Mouse (Mus musculus) intestine, postnatal 0 days (tissue): ENCODE measurements around the gene Gm17581. TPM values are rescaled to one million over a fixed set of nuclear protein-coding genes. Genes with fewer than 3 reads are reported as not detected.

Source experiments
- ATAC-seq: fragments of 200-750 bp; cut with Nextera tagmentation; 2 replicates; pipeline ENCODE4 v1.8.0; 2017; ENCODE audit warnings: mild to moderate bottlenecking, moderate TSS enrichment, moderate library complexity
- H3K27ac ChIP-seq: fragments of 300-500 bp; sonication (generic); 2 replicates; pipeline ENCODE4 v1.5.1; 2014; ENCODE audit warnings: mild to moderate bottlenecking, low read depth, low read length, moderate library complexity
- H3K27me3 ChIP-seq: fragments of 300-500 bp; sonication (generic); replicated peaks from 2 replicates; pipeline ENCODE4 v1.6.1; 2014; ENCODE audit warnings: low read length, mixed read lengths; ENCODE audit not compliant: control insufficient read depth, insufficient read depth
- H3K36me3 ChIP-seq: fragments of 300-500 bp; sonication (generic); 2 replicates; pipeline ENCODE4 v1.6.1; 2014; ENCODE audit warnings: mild to moderate bottlenecking, moderate library complexity; ENCODE audit not compliant: control insufficient read depth, insufficient read depth
- H3K4me1 ChIP-seq: fragments of 300-500 bp; sonication (generic); replicated peaks from 2 replicates; pipeline ENCODE4 v1.6.1; 2014; ENCODE audit warnings: antibody characterized with exemption, low read length, mixed read lengths; ENCODE audit not compliant: control insufficient read depth, insufficient read depth
- H3K4me2 ChIP-seq: fragments of 300-500 bp; sonication (generic); replicated peaks from 2 replicates; pipeline ENCODE4 v1.6.1; 2014; ENCODE audit warnings: low read depth, mild to moderate bottlenecking, moderate library complexity
- H3K4me3 ChIP-seq: fragments of 300-500 bp; sonication (generic); 2 replicates; pipeline ENCODE4 v1.5.1; 2014; ENCODE audit warnings: low read depth, low read length
- H3K9ac ChIP-seq: fragments of 300-500 bp; sonication (generic); 2 replicates; pipeline ENCODE4 v1.6.1; 2014; ENCODE audit warnings: mild to moderate bottlenecking, low read depth, low read length
- H3K9me3 ChIP-seq: fragments of 300-500 bp; sonication (generic); 2 replicates; pipeline ENCODE4 v1.6.1; 2016; ENCODE audit warnings: mixed run types; ENCODE audit not compliant: control insufficient read depth
- CTCF ChIP-seq: sonication (generic); IDR thresholded peaks from 2 replicates; pipeline ENCODE4 v1.5.1; 2016; ENCODE audit warnings: low read depth, mild to moderate bottlenecking, control low read depth, antibody characterized with exemption, moderate library complexity
- WGBS: fragments of 180-500 bp; shearing (Covaris S2); extraction: QIAGEN DNeasy Blood & Tissue Kit; methylation state at CpG from one replicate; pipeline ENCODE4 v1.1.7; 2014; 5-methylcytosine and 5-hydroxymethylcytosine counted together
- polyA plus RNA-seq: library from polyadenylated mRNA; unstranded; fragments of >200 nt; fragmentation: Nextera tagmentation; extraction: Ambion mirVana; gene quantifications from 2 replicates; pipeline ENCODE4 v1.2.1, GENCODE M21; 2015

Gene Gm17581
- polyA plus RNA-seq, 1 experiment from 2014 or later = not detected

- Histone ChIP-seq H3K27me3 (peaks cover 36% of the 10 kb centered on the region), H3K4me2 (no peak overlapping the region), H3K36me3 (no peaks in the 10 kb centered on the region), H3K4me3 (no peak overlapping the region), H3K9ac (no peak overlapping the region), H3K9me3 (no peaks in the 10 kb centered on the region), H3K27ac (no peak overlapping the region), H3K4me1 (no peaks in the 10 kb centered on the region)
- 57% methylated on average over 10 of the region's 10 CpGs for WGBS
- ATAC-seq = no peak
- TF ChIP-seq CTCF = no peak
These were observed 41.4 kb upstream of the Gm17581 start for GRCm38 (mm10) chr2:155776824-155777687.

GRCm38 (mm10) chr2:155775685-155776263 lies 40.1 kb upstream of the Gm17581 start:
- no peak for TF ChIP-seq CTCF
- Histone ChIP-seq H3K27ac (no peak overlapping the region), H3K4me2 (peak overlapping the region; percentile 96), H3K36me3 (no peaks in the 10 kb centered on the region), H3K9ac (peak overlapping the region; percentile 4; the same call in 1 of the 2 replicates), H3K4me3 (peak overlapping the region; percentile 47), H3K9me3 (no peaks in the 10 kb centered on the region), H3K27me3 (peaks cover 36% of the 10 kb centered on the region), H3K4me1 (no peaks in the 10 kb centered on the region)
- peak; percentile 63 for ATAC-seq
- WGBS = 1% methylated on average over 43 of the region's 44 CpGs

- WGBS = 3% methylated on average over 35 of the region's 100 CpGs
- Histone ChIP-seq H3K4me2 (peak within 1 kb of the TSS; percentile 96), H3K27ac (no peak within 1 kb of the TSS), H3K4me3 (peak within 1 kb of the TSS; percentile 47), H3K9me3 (no peaks in the 10 kb centered on the region), H3K4me1 (no peaks in the 10 kb centered on the region), H3K36me3 (no peaks in the 10 kb centered on the region), H3K9ac (peak within 1 kb of the TSS; percentile 4; the same call in 1 of the 2 replicates), H3K27me3 (peaks cover 36% of the 10 kb centered on the region)
- ATAC-seq = peak; percentile 43
- TF ChIP-seq CTCF = no peak
These were observed 39.4 kb upstream of the Gm17581 start, which contains the start of gene Mmp24 for GRCm38 (mm10) chr2:155774927-155775684. Gene Mmp24 (plus strand): TSS chr2:155775342.

- TF ChIP-seq CTCF = no peak
- 53% methylated on average over 11 of the region's 11 CpGs for WGBS
- Histone ChIP-seq H3K9me3 (no peaks in the 10 kb centered on the region), H3K27ac (no peak overlapping the region), H3K4me2 (no peak overlapping the region), H3K4me1 (no peaks in the 10 kb centered on the region), H3K36me3 (no peaks in the 10 kb centered on the region), H3K9ac (no peak overlapping the region), H3K27me3 (peaks cover 36% of the 10 kb centered on the region), H3K4me3 (no peak overlapping the region; the same call in 1 of the 2 replicates)
- no peak for ATAC-seq
These were observed 38.7 kb upstream of the Gm17581 start for GRCm38 (mm10) chr2:155774261-155774926.

GRCm38 (mm10) chr2:155773664-155774063 lies 38.0 kb upstream of the Gm17581 start:
- H3K4me1 ChIP-seq = no peaks in the 10 kb centered on the region
- no peak overlapping the region for H3K4me3 ChIP-seq
- H3K27ac ChIP-seq = no peak overlapping the region
- no peaks in the 10 kb centered on the region for H3K36me3 ChIP-seq
- no peak overlapping the region for H3K4me2 ChIP-seq
- WGBS = 61% methylated on average over 4 of the region's 4 CpGs
- no peak for ATAC-seq
- TF ChIP-seq CTCF = no peak
- no peaks in the 10 kb centered on the region for H3K9me3 ChIP-seq
- peaks cover 36% of the 10 kb centered on the region for H3K27me3 ChIP-seq
- no peak overlapping the region for H3K9ac ChIP-seq
